Mouse (Mus musculus) cerebellum, adult 9-10 months (tissue): ENCODE measurements around the gene Aldh16a1.
"Not testable (repeated sequence)": the region's sequence is repeated elsewhere in the genome, so short reads cannot be mapped to it uniquely, and the experiment has no call there.

Experiments
- DNase-seq: peaks from one replicate; pipeline ENCODE4 v3.0.0; 2022

Aldh16a1 gene

DNA sequence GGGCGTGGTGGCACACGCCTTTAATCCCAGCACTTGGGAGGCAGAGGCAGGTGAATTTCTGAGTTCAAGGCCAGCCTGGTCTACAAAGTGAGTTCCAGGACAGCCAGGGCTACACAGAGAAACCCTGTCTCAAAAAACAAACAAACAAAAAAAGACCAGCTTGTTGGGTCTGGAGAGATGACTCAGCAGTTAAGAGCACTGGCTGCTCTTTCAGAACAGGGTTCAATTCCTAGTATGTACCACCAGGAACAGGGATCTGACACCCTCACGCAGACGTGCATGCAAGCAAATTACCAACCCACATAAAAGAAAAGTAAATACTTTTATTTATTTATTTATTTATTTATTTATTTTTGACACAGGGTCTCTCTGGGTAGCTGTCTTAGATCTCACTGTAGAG is 44.3 kb downstream of the Aldh16a1 start:
- DNase-seq = not testable (repeated sequence)

DNA sequence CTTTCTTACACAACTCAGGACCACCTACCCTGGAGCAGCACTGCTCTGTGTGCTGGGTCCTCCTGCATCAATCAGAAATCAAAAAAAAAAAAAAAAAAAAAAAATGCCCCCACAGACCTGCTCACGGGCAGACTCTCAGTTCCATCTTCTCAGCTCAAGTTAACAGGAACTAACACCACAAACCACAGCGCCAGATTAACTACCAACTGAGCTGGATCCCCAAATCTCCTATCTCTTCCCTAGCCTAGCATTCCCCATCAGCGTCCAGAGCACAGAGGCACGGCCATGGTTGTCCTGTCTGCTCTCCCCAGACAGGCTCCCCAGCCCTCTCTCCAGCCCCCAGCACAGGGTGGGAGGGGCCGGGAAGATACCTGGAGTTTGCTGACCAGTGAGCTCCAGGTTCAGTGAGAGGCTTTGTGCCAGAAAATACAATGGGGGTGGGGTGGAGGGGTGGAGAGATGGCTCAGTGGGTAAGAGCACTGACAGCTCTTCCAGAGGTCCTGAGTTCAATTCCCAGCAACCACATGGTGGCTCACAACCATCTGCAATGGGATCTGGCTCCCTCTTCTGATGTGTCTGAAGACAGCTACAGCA is 47.2 kb downstream of the Aldh16a1 start:
- DNase-seq = no peak

DNA sequence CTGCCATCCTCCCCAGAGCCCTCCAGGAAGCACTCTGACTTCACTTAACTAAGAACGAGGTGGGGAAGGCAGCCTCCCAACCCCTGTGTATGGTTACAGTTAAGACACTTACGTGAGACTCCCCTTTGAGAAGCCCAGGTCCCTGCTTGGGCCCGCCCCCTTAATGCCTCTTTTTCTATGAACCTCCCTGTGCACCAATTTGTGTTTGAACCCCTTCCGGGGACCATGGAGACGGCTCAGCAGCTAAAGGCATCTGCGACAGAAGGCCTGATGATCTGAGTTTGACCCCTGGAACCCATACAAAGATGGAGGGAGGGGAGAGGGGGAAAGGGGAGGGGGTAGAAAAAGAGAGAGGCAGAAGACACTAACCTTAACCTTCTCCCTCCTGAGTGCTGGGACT is 47.9 kb downstream of the Aldh16a1 start:
- DNase-seq = no peak

DNA sequence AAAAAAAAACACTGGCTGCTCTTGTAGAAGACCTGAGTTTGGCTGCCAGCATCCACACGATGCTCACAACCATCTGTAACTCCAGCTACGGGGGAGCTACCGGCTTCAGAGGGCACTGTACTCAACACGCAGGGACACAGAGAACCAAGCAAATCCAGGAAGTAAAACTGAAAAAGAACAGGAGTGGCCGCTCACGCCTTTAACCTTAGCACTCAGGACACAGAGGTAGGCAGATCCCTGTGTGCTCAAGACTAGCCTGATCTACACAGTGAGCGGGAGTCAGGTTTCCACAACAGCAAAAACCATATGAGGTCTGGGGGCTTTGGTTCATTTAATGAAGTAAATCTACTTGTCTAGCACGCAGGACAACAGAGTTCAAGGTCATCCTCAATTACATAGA is 48.9 kb downstream of the Aldh16a1 start:
- DNase-seq = no peak

DNA sequence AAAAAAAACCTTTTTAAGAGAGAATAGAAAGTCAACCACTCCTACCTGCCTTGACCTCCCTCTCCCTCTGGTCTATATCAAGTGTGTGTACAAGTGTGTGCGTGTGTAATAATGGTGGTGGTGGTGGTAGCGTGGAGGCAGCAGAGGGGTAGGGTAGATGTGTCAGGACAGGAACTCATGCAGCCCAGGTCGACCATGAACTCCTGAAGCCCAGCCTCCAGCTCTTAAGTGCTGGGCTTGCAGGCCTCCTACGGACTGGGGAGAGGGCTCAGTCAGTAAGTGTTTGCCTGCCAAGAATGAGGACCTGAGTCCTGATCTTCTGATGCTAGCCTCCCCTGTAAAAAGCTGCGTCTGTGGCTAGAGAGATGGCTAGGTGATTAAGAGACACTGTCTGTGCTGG is 49.4 kb downstream of the Aldh16a1 start:
- no peak for DNase-seq

DNA sequence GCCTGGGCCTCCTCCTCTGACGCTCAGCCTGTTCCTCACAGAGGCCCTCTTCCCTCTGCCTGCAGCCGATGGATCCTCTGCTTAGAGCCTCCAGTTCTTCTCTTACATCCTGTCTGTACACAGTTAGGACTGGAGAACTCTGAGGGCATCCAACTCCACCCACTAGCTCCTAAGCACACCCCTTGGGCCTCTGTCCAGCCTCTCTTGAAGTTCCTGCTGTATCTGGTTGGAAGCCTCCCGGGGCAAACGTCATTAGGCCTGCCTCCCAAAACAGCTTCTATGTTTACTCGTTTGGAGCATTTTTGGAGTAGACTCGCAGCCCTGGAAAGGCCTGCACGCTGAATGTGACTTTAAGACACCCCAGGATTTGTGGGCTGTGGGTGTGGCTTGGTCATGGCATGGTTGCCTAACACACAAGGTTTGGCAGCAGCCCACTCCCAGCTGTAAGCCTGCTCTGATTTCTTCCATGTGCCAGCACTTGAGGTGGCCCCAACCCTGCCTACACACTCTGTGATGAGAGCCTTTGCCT is 50.7 kb downstream of the Aldh16a1 start, which contains the start of gene Fcgrt:
Gene Fcgrt (minus strand): TSS at position 200 of the 529 bp plus-strand sequence.
- peak; percentile 42 for DNase-seq

DNA sequence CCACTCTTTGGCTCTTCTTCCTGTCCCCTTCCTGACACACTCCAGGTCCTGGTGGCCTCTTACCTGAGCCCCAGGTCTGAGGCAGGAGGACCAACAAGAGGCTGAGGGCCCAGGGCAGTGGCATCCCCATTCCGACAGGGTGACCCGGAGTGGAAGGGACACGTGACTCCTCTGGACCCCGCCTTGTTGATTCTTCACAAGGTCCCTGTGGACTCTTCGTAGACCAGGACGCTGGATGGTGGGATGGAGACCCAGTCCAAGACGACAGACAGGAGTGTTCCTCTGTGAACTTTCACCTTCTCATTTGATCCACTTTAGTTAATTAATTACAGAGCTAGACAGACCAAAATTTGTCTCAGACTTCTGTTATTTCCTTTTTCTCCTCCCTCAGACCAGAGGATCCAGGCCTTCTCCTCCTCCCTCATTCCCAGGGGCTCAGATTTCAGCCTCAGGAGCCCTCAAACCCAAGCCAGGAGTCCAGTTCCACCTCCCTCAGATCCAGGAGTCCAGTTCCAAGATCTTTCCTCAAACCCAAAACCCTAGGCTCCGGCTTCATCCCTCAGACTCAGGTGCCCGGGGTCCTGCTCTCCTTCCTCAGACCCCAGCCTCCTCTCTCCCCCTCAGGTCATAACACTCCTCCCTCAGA is 51.3 kb downstream of the Aldh16a1 start:
- no peak for DNase-seq

DNA sequence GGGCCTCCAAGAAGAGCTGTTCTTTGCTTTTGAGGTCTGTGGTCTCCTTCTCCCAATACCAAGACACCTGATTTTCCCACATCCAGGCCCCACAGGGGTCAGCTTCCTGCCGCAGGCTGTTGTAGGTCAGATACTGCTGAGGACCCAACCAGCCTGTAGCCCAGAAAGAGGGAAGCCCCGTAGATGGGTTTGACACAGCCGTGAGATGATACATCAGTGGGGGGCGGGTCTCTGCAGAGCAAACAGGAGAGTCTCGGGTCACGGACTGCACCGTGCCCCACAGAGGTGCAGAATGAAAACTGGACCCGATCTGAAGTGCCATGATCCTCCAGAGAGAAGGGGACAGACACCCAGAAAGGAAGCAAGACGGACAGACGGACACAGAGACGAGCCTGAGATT is 51.9 kb downstream of the Aldh16a1 start:
- DNase-seq = no peak

DNA sequence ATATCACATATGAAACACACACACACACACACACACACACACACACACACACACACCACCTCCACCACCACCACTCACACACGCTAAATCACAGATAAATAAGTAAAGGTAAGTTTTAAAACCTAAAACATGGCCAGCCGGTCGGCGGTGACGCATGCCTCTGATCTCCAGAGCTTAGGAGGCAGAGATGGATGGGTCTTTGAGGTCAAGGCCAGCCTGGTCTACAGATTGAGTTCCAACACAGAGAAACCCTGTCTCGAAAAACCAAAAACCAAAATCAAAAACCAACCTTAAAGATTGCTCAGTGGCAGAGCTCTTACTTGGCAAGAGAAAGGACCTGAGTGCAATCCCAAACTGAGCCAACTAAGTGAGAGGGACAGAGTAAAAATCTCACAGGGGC is 54.3 kb downstream of the Aldh16a1 start:
- DNase-seq = no peak

DNA sequence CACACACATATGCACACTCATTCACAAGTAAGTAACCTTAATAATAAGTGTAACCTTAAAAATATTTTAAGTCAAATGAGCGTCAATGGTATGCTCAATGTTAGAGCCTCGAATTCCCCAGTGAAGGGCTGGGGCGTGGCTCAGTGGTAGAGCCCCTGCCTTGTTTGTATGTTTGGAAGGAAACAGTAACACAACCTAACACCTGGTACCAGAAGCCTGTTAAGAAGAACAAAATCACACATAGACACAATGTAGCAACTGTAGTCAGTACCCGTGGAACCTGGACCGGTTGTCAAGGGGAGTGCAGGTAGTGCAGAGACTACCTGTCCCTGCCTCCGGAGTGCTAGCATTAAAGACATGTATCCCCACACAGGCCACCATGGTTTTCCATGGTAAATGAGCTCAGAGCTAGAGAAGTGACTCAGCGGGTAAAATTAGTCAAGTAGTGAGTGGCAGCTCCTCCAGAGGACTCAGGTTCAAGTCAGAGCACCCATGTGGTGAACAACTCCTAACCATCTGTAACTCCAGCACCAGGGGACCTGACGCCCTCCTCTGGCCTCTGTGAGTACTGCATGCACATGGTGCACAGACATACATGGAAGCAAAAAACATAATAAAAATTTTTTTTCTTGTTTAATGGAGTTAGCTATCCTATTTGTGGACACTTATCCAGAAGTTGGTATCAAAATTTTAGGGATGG is 55.7 kb downstream of the Aldh16a1 start:
- no peak for DNase-seq

DNA sequence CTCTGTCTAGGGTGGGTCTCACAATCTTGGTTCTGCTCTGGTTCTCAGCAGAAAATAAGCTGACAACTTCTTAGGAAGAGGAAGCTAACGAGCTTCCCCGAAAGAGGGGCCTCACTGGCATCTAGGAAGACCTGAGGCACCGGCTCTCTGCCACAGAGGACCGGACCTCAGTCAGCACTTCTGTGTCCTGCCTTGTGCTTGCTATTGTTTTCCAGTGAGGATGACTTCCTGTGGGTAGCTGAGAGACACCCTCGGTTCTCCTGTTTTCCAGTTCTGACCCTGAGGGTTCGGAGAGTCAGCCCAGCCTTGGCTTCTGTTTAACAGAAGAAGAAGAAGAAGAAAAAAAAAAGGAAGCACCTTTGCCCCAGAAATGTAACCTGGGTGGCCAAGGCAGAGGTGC is 56.9 kb downstream of the Aldh16a1 start:
- DNase-seq = no peak

DNA sequence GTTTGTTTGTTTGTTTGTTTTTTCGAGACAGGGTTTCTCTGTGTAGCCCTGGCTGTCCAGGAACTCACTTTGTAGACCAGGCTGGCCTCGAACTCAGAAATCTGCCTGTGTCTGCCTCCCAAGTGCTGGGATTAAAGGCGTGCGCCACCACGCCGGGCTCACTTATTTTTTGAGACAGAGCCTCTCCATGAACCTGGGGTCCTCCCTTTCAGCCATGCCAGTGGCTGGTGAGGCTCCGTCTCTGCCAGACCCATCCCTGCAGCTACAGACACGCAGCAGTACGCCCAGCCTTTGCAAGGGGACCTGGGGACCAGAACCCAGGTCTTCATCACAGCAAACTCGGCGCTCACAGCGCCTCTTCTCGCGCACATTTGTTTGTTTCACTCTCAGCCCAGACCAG is 58.4 kb downstream of the Aldh16a1 start:
- not testable (repeated sequence) for DNase-seq

DNA sequence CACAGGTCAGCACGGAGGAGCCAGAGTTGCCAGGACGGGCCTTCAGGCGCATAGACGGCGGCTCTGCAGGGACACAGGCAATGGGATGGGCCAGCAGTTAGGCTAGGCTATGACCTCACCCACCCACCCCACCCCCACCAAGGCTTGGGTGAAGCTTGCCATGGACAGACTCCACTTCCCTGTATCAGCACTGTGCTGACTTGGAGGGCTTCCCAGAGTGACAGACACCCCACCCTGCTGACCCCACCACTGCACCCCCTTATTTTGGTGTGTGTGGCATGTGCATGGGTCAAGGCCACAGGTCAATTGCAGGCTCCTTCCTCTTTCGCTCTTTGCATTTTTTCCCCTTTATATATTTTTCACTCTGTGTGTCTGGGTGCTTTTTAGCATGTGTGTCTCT is 59.0 kb downstream of the Aldh16a1 start:
- no peak for DNase-seq

DNA sequence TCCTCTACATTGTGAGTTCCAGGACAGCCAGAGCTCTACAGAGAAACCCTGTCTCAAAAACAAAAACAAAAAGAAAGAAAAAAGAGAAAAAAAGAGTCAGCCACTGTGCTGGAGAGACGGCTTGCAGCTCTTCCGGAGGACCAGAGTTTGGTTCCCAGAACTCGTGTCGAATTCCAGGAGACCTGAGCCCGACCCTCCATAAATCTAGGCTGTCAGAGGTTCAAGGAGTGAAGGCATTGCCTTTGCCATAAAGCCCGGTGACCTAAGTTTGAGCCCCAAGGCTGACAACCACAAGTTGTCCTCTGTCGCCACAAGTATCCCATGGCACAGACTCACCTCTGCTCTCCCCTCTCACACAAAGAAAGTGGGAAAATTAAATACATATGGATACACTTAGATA is 60.3 kb downstream of the Aldh16a1 start:
- DNase-seq = no peak

DNA sequence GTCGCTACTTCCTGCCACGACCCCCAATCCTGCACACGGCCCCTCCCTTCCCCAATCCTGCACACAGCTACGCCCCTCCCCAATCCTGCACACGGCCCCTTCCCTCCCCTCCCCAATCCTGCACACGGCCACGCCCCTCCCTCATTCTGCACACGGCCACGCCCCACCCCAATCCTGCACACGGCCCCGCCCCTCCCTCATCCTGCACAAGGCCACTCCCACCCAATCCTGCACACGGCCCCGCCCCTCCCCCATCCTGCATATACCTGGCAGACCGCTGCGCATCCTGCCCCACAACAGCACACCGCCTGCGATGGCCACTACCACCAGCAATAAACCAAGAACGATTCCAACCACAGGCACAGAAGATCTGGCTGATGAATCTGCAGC is 60.9 kb downstream of the Aldh16a1 start:
- DNase-seq = no peak

DNA sequence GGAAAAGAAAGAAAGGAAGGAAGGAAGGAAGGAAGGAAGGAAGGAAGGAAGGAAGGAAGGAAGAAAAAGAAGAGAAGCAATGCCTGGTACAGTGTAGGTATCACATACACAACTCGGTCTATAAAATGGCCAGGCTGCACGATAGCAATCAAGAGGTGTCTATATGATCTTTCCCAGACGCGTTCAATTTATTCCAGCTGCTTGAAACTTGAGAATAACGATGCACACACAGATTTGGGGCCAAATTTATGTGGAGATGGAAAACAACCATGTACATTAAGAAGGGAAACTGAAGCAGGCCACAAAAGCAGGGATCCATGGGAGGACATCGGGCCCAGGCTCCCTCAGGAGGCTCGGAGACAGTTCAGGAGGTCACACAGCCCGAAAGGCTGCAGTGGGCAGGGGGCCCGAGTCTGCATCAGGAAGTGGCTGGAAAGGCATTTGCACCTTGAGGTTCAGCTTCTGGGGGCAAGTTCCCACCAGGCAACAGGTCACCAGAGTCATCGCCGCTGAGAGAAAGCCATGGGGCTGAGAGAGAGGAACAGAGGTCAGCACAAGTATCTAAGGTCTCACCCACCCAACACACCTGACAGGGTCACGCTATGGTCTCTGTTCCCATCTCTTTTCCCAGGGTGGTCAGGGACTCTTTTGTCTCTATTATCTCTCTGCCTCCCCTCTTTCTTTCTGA is 61.4 kb downstream of the Aldh16a1 start:
- no peak for DNase-seq

DNA sequence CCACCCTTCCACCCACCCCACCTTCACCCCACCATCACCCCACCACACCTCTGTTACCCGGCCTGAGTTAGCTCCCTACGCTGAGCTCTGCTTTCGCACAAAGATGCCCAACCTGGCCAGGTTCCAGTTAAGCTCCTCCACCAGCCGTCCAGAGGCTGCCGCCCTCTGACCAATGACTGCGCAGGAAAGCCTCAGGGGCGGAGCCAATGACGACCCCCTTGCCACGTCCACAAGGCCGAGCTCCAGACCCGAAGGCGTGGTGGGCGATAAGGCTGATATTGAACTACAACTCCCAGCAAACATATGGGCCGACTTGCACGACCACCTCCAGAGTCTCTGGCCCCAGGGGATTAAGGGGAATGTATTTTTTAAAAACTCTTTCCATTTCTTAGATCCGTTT is 62.3 kb downstream of the Aldh16a1 start, which contains the start of gene Rcn3:
Gene Rcn3 (minus strand): TSS at position 174 of the 400 bp plus-strand sequence.
- DNase-seq = no peak

DNA sequence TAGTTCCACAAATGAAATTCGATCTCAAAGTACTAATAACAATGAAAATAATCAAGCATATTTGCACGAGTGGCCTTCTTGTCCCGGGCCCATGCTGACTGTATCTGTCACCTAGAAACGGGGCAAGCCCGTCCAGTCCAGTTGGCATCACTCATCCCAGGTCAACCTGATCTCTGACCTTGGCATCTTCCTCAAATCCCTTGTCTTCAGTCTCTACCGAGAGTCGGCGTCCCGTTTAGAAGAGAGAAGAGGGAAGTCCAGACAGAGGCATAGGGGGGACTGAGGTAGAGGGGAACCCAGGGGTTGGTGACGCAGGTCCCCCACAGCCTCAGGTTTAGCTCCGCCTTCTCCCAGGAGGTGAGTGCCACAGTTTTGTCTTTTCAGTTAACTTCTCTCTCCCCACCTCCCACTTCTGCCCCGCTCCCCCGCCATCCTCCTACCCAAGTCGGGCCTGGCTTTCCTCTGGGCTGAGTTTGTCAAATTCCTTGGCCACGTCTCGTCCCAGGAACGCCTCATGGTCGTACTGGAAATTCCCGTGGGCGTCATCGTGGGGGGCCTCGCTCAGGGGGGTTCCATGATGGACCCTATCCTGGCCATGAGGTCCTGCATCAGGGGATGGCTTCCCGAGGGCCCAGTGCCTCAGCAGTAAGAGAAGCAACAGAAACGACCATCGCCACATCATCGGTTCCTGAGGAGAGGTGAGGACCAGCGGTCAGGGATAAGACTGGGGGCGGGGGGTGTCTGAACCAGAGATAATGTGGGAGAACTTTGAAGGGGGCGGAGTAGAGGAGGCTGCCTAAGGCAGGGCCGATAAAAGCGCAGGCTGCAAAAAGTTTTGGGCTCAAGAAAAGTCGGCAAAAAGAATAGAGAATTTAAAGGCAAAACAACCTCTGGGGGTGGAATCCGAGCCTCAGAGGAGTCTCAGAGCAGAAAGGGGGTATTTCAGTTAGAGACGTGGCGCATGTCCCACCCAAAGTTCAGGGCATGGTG is 63.1 kb downstream of the Aldh16a1 start:
- DNase-seq = no peak
